Mouse (Mus musculus) left cerebral cortex, postnatal 4 days (tissue): Measurements from ENCODE around the gene Ccdc6. TPM values are rescaled to one million over a fixed set of nuclear protein-coding genes. Genes with fewer than 3 reads are reported as not detected.

Experiments used
- DNase-seq: peaks from one replicate; pipeline ENCODE4 v3.0.0-alpha.2; 2022
- intact Hi-C: fragments of 180-260 bp; cut with DNase I; formaldehyde crosslinking; loops from one replicate; pipeline ENCODE4 v1.15.1; 2025
- total RNA-seq, 2 experiments: library from RNA; stranded (reverse); gene quantifications; 2 replicates each; pipeline ENCODE4 v1.2.3; 2021

The Ccdc6 gene
- total RNA-seq, 2 experiments from 2014 or later, result 68.1 to 70.5 TPM

DNA sequence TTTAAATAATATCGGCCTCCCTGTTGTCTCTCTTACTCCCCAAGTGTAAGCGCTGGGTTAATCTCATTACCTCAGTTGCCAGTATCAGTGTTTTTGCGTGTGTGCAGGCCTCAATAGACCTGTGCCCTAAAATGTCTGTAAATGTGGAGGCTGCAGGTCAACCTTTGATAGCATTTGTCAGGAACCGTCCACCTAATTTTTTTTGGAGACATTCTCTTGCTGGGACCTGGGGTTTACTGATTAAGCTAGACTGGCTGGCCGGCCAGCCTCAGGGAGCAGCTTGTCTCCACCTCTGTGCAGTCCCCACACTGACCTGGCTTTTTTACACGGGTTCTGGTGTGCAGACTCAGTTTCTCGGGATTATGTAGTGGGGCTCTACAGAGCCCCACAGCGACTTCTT is 30.4 kb downstream of the Ccdc6 start:
- intact Hi-C loops, result no loop called here
- no peak for DNase-seq

GRCm38 (mm10) chr10:70128408-70128807 is 31.5 kb downstream of the Ccdc6 start:
- intact Hi-C loops, result no loop called here
- DNase-seq, result no peak

GRCm38 (mm10) chr10:70132087-70132560 is 35.2 kb downstream of the Ccdc6 start:
- intact Hi-C loops, result no loop called here
- DNase-seq, result no peak

- intact Hi-C loops, result no loop called here
- DNase-seq, result no peak
Observed at GRCm38 (mm10) chr10:70132714-70133113, 35.8 kb downstream of the Ccdc6 start.

DNA sequence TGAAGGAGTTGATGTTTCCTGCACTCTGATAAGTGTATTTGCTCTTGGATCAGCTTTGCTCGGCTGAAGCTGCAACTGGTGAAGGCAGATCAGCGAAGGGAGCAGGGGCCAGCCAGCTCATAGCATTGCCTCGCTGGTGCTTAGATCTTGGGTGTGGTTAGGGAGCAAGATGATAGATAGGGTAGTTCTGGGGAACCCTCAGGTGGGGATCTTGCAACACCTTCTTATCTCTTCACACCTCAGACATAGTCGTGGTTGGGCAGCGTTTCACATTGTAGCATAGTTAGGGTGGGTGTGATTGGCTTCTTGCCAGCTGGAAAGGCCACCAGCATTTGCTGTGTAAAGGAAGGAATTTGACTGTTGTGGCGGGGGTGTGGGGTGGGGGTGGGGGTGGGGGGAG is 36.3 kb downstream of the Ccdc6 start:
- intact Hi-C loops, result no loop called here
- DNase-seq, result no peak

DNA sequence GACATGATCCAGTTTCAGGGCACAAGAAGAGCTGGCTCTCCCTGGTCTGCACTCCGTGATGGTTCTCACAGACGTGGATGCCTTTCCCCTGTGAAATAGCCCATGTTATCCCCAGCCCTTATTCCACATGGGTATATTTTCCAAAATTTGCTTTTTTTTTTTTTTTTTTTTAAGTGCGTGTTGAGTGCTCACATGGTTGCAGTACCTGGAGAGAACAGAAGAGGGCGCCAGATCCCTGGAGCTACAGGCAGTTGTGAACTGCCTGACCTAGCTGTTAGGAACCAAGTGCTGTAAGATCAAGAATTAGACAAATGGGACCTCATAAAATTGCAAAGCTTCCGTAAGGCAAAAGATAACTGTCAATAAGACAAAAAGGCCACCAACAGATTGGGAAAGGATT is 38.8 kb downstream of the Ccdc6 start:
- DNase-seq, result no peak
- intact Hi-C loops, result no loop called here

DNA sequence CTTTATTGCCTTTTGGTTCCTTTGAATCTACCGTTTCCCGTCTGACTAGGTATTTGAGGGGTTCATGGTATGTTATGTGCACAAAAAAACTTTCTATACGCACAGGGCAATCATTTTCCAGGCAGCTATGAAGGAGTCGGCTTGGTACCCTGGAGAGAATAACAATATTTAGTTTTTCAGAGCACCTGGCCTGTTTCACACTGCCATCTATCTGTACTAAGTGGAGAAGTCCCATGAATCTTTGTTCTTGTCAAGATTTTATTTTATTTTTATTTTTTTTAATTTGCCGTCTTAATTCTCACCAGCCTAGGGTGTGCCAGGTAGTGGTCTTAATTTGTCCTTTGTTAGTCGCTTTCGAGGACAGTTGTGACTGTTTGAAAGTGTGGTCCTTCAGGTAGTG is 40.7 kb downstream of the Ccdc6 start:
- intact Hi-C loops, result no loop called here
- DNase-seq, result no peak

DNA sequence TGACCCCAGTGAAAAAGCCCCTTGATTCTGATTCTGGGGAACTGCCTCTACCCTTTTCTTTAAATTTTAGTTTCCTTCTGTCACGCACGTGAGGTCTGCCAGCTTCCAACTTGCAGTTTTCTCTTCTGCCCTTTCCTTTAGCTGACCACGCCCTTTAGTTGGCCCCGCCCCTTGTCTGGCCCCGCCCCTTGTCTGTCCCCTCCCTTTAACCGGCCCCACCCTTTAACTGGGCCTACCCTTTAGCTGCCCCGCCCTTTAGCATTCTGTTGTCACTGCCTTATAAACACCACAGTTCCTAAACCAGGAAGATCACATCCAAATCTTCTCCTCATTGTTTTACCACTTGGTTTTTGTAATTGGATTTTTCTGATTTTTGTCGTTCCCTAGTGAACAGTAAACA is 41.2 kb downstream of the Ccdc6 start:
- intact Hi-C loops, result no loop called here
- DNase-seq, result no peak

DNA sequence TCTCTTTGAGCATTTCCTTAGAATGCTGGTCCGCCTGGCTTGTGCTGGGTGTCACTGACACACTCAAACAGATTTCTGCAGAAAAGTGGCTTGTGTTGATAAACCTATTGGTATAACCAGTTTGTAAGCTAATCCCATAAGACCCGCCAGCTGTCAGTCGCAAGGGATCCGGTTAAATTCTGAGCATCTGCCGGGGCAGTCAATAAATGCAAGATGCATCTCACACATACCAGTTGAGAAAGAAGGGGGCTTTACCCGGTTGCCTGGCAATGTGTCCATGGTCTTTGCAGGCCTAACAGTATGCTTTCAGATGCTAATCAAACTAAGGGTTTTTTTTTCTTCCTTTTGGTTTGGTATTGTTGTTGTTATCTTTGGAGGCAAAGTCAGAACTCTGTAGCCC is 42.4 kb downstream of the Ccdc6 start:
- DNase-seq, result no peak
- intact Hi-C loops, result no loop called here

GRCm38 (mm10) chr10:70140414-70140813 is 43.5 kb downstream of the Ccdc6 start:
- intact Hi-C loops, result no loop called here
- no peak for DNase-seq

- DNase-seq, result no peak
Observed at GRCm38 (mm10) chr10:70142623-70143022, 45.7 kb downstream of the Ccdc6 start.

DNA sequence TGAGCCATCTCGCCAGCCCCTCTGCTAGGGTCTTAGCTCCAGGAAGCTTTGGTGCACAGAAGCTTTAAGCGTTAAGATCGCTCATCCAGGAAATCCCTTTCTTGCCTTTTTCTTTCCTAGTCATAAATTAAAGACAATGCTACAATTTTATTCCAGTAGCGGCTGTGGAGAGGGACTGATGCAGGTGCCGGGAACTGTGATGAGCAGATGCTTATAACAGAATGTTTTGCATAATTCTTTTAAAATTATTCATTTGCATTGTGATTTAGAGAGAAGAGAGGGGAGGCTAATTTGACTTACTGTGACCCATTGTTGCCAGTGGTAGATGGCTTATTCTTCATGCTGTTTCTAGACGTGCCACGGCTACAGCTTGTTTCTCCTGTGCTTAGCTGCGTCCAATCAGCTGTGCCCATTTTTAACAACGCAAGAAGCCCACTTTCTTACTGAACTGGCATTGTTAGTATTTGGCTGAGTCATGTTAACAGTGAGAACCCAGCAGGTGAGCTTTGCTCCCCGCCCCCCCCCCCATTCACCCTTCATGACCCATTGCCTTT is 47.2 kb downstream of the Ccdc6 start:
- DNase-seq, result no peak
- intact Hi-C loops, result no loop called here

More at GRCm38 (mm10) chr10:70142623-70143022, 45.7 kb downstream of the Ccdc6 start:
- intact Hi-C loops, result no loop called here

- intact Hi-C loops, result no loop called here
- no peak for DNase-seq
Observed at GRCm38 (mm10) chr10:70145873-70146272, 49.0 kb downstream of the Ccdc6 start.

DNA sequence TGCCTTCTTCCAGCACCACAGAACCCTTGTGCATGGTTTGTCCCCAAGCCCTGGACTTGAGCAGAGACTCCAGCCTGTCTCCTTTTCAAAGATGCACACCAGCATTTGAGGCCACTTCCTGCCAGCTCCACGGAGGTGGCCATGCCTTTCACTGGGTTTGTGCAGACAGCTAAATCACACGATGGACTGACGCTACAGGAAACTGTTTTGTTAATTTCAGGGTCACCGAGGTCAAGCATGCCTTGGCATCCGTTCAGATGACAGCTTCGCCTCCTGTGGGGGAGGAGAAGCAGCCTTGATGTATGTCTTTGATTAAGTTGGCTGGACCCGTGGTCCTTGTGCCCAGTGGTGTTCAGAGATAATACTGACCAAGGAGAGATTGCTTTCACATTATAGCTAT is 52.2 kb downstream of the Ccdc6 start:
- intact Hi-C loops, result no loop called here
- DNase-seq, result peak; percentile 49

- DNase-seq, result no peak
- intact Hi-C loops, result loop anchor here (10.0 kb wide), 1 partner anchor 1066 kb away; no protein-coding TSS in a partner anchor
Observed at GRCm38 (mm10) chr10:70150301-70150700, 53.4 kb downstream of the Ccdc6 start.

- no peak for DNase-seq
- intact Hi-C loops, result loop anchor here (10.0 kb wide), 1 partner anchor 1066 kb away; no protein-coding TSS in a partner anchor
Observed at GRCm38 (mm10) chr10:70151171-70151570, 54.2 kb downstream of the Ccdc6 start.

DNA sequence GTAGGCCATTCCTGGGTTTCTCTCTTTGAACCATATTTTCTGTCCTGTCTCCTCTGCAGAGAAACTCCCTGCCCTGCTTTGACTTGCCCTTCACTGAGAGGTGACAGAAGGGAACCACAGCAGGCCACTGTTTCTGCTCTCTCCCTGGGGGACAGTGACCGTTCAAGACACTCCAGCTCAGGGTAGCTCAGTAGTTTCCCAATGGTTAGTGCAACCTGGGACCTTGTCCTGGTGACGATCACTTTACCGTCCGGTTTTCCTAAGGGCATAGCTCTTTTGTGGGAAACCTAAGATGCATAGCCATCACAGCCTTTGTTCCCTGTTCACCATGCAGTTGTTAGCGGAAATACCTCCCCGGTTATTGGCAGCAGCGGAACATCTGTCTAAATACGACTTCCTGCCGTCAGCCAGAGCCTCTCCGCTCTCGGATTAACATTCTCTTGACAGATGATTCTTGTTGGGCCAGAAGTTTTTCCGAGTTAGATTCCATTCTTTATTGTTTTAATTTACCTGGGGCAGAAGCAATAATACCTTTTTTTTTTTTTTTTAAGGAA is 55.3 kb downstream of the Ccdc6 start:
- DNase-seq, result no peak
- intact Hi-C loops, result loop anchor here (10.0 kb wide), 1 partner anchor 1067 kb away; no protein-coding TSS in a partner anchor

DNA sequence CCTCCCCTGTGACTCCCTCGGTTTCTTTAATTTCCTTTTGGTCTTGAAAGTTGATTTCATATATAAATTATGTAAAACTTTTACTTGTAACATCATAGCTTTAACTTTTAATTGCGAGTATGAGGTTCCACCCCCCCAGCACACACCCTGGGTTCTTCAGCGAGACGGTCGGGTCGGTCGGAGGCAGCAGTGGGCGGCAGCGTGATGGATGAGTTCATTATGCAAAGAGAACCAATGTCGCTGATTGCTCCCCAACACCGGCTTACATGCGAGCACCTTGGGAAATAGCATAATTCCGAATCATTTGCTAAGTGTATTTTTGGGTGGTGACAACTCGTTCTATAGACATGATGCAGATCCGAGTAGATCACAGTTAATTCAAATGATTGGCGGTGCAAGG is 56.9 kb downstream of the Ccdc6 start:
- no peak for DNase-seq
- intact Hi-C loops, result loop anchor here (10.0 kb wide), 1 partner anchor 1069 kb away; no protein-coding TSS in a partner anchor

GRCm38 (mm10) chr10:70156431-70157165 is 59.7 kb downstream of the Ccdc6 start:
- DNase-seq, result peak; percentile 20

GRCm38 (mm10) chr10:70159651-70160320 is 62.9 kb downstream of the Ccdc6 start:
- intact Hi-C loops, result loop anchor here (10.0 kb wide), 1 partner anchor 1075 kb away; no protein-coding TSS in a partner anchor
- DNase-seq, result peak; percentile 15

More at GRCm38 (mm10) chr10:70156431-70157165, 59.7 kb downstream of the Ccdc6 start:
- intact Hi-C loops, result loop anchor here (10.0 kb wide), 1 partner anchor 1072 kb away; no protein-coding TSS in a partner anchor

DNA sequence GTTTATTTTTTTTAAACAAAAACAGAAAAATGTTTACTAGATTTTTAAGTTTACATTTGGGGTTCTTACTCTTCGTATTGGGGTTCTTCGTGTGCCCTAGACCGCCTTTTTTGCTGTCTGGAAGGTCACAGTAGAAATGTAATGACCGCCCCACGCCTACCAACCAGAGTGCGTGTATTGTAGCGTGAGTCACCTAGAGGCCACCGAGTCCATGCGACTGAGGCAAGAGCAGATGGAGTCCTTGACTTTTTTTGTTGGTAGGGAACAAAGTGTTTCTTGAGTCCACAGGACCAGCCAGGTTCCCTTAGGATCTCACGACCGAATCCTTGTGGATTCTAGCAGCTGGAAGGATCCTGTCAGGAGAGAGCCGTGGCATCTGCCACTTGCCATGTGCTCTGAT is 63.9 kb downstream of the Ccdc6 start:
- intact Hi-C loops, result no loop called here
- DNase-seq, result no peak
